Mouse (Mus musculus): ENCODE data around the gene Baat. TPM values are rescaled to one million over a fixed set of nuclear protein-coding genes. Genes with fewer than 3 reads are reported as not detected.
"Not testable (repeated sequence)": the region's sequence is repeated elsewhere in the genome, so short reads cannot be mapped to it uniquely, and the experiment has no call there.

Baat gene
- polyA plus RNA-seq, 1 experiment from 2014 or later: not detected

- H3K9me3 ChIP-seq (replicated peaks); ATAC-seq (ENCODE audit: insufficient number of reproducible peaks, low FRiP score, low TSS enrichment, low read depth); H3K4me1 ChIP-seq; H3K27ac ChIP-seq (replicated peaks); H3K4me3 ChIP-seq (replicated peaks); H3K36me3 ChIP-seq; H3K27me3 ChIP-seq; H3K4me2 ChIP-seq (replicated peaks); H3K9ac ChIP-seq: not testable (repeated sequence)
- WGBS: 74% methylated on average over 1 of the region's 1 CpGs
These were observed 55.1 kb downstream of the Baat start for GRCm38 (mm10) chr4:49451133-49451847.

Other genes with a start within 250 kb of the Baat start
- gene Acnat2, start 98.4 kb downstream of the Baat start, polyA plus RNA-seq (2015; fragmentation: Nextera tagmentation; extraction: Ambion mirVana): not detected in 2 replicates
- gene Acnat1, start 32.6 kb downstream of the Baat start, polyA plus RNA-seq (2015; fragmentation: Nextera tagmentation; extraction: Ambion mirVana): 0.15 and 0.45 TPM in 2 replicates
- gene Mrpl50, start 14.5 kb upstream of the Baat start, polyA plus RNA-seq (2015; fragmentation: Nextera tagmentation; extraction: Ambion mirVana): 66.4 and 68.9 TPM in 2 replicates
- gene Zfp189, start 14.6 kb upstream of the Baat start, polyA plus RNA-seq (2015; fragmentation: Nextera tagmentation; extraction: Ambion mirVana): 7.5 TPM in 2 replicates
- 0.08 and 0.23 TPM in 2 replicates for gene Aldob, start 43.0 kb upstream of the Baat start, polyA plus RNA-seq (2015; fragmentation: Nextera tagmentation; extraction: Ambion mirVana)
- 35.7 and 39.3 TPM in 2 replicates for gene Tmem246, start 91.3 kb upstream of the Baat start, polyA plus RNA-seq (2015; fragmentation: Nextera tagmentation; extraction: Ambion mirVana)
- gene Rnf20, start 125.4 kb upstream of the Baat start, polyA plus RNA-seq (2015; fragmentation: Nextera tagmentation; extraction: Ambion mirVana): 37.7 and 43.1 TPM in 2 replicates
- 0.05 and 0.07 TPM in 2 replicates for gene Ppp3r2, start 175.5 kb upstream of the Baat start, polyA plus RNA-seq (2015; fragmentation: Nextera tagmentation; extraction: Ambion mirVana)